Comparison of ENCODE assay signal across 17 mouse cellular contexts in genomic region chr15:36353793-36354192, GRCm38 (mm10).
"Had no signal": no experiment of that assay in that cellular context is flagged by ENCODE, and none has a peak within 500 bp of the region (broad histone marks: within the 10 kb centered on the region; RNA-seq: fewer than 3 reads in every experiment).

No protein-coding gene starts in this region.

- ATAC-seq: hindbrain, embryonic 16.5 days; inflammation-experienced regulatory T-cells, adult 6 months; intestine, postnatal 0 days; lung, postnatal 0 days had no signal

- H3K27ac ChIP-seq: layer of hippocampus, adult 2 months; limb, embryonic 13.5 days; midbrain, embryonic 10.5 days; neural tube, embryonic 15.5 days had no signal

- H3K4me1 ChIP-seq: midbrain, embryonic 10.5 days; neural tube, embryonic 15.5 days had no signal

- H3K9me3 ChIP-seq: limb, embryonic 13.5 days; midbrain, embryonic 10.5 days; neural tube, embryonic 15.5 days had no signal

- H3K4me2 ChIP-seq: limb, embryonic 13.5 days; liver, embryonic 11.5 days; neural tube, embryonic 15.5 days had no signal

- H3K27me3 ChIP-seq: limb, embryonic 13.5 days; neural tube, embryonic 15.5 days had no signal

- H3K36me3 ChIP-seq: limb, embryonic 13.5 days; midbrain, embryonic 10.5 days; neural tube, embryonic 15.5 days had no signal

- H3K9ac ChIP-seq: limb, embryonic 13.5 days; neural tube, embryonic 15.5 days had no signal

- H3K4me3 ChIP-seq: layer of hippocampus, adult 2 months; limb, embryonic 13.5 days; midbrain, embryonic 10.5 days; myocyte; neural tube, embryonic 15.5 days had no signal

- DNase-seq: kidney, postnatal 4 days; left cerebral cortex, postnatal 4 days; lung, postnatal 4 days; midbrain, embryonic 14.5 days; right cerebral cortex, adult 18-20 months; thymus, adult 18-20 months; thymus, postnatal 14 days had no signal
